Comparison of ENCODE assay signal across 8 mouse cellular contexts in genomic region chr7:115310400-115311225, GRCm38 (mm10).
DNase-seq lines count a peak whose midpoint lies in the region; ATAC-seq and TF ChIP-seq lines count a peak whose summit lies in the region.

No protein-coding gene starts in this region.

- no peaks in the 10 kb centered on the region for H3K4me1 ChIP-seq in kidney, embryonic 15.5 days
- H3K4me1 ChIP-seq in midbrain, postnatal 0 days (ENCODE audit: insufficient read depth, low read length), result no peaks in the 10 kb centered on the region; the same call in 1 of the 2 replicates

- no peak overlapping the region for H3K4me3 ChIP-seq in kidney, embryonic 15.5 days (replicated peaks)
- H3K4me3 ChIP-seq in midbrain, postnatal 0 days (ENCODE audit: low read depth, low read length), result no peak overlapping the region

- no peak overlapping the region for H3K9ac ChIP-seq in kidney, embryonic 15.5 days
- H3K9ac ChIP-seq in midbrain, postnatal 0 days (replicated peaks; ENCODE audit: low read length, poor library complexity, severe bottlenecking), result no peak overlapping the region

- intact Hi-C loops in heart, postnatal 14 days (cut with DNase I), result no loop called here

- H3K9me3 ChIP-seq in kidney, embryonic 15.5 days (replicated peaks), result no peaks in the 10 kb centered on the region
- no peaks in the 10 kb centered on the region for H3K9me3 ChIP-seq in midbrain, postnatal 0 days (ENCODE audit: low read length)

- H3K4me2 ChIP-seq in kidney, embryonic 15.5 days, result no peak overlapping the region
- no peak overlapping the region for H3K4me2 ChIP-seq in midbrain, postnatal 0 days (ENCODE audit: low read depth, low read length, poor library complexity, severe bottlenecking)

- no peak for TF ChIP-seq CTCF in midbrain, postnatal 0 days (IDR thresholded peaks at IDR 0.05)

- DNase-seq in kidney, adult 18-20 months, result peak; percentile 8
- DNase-seq in adrenal gland, postnatal 36 days, result peak; percentile 50 to 62
- peak; percentile 24 to 60 for DNase-seq in heart, postnatal 14 days
- peak; percentile 89 for DNase-seq in midbrain, postnatal 0 days (ENCODE audit: low spot score)
- no peak for DNase-seq in spleen, postnatal 4 days (ENCODE audit: low spot score in 2 of 2)
- no peak for DNase-seq in gastrocnemius, adult 8-10 months (ENCODE audit: low spot score in 2 of 2)

- H3K36me3 ChIP-seq in kidney, embryonic 15.5 days, result no peaks in the 10 kb centered on the region
- no peaks in the 10 kb centered on the region for H3K36me3 ChIP-seq in midbrain, postnatal 0 days (ENCODE audit: insufficient read depth, low read length)

- H3K27ac ChIP-seq in kidney, embryonic 15.5 days, result no peak overlapping the region
- H3K27ac ChIP-seq in midbrain, postnatal 0 days (ENCODE audit: low read depth, low read length), result no peak overlapping the region

- WGBS in kidney, embryonic 15.5 days, result 57% methylated on average over 5 of the region's 5 CpGs
- WGBS in midbrain, postnatal 0 days, result 52% methylated on average over 5 of the region's 5 CpGs

- no peaks in the 10 kb centered on the region for H3K27me3 ChIP-seq in kidney, embryonic 15.5 days
- no peaks in the 10 kb centered on the region for H3K27me3 ChIP-seq in midbrain, postnatal 0 days (ENCODE audit: insufficient read depth, low read length)

- no peak for ATAC-seq in kidney, embryonic 15.5 days (replicated peaks; ENCODE audit: low FRiP score)
- ATAC-seq in midbrain, postnatal 0 days (ENCODE audit: low FRiP score), result 0 out of 2 replicates have a peak, but pooled peaks have one; percentile 20
- ATAC-seq in megakaryocyte progenitor cell, adult 5-6 weeks (replicated peaks; ENCODE audit: poor library complexity), result no peak

Comparison
In these comparisons a context has a peak if more than half of its experiments do, and no peak if none do; other contexts are left out.
1. DNase-seq: peak in kidney, adult 18-20 months (single experiment), adrenal gland, postnatal 36 days (2 of 2), heart, postnatal 14 days (2 of 2) and midbrain, postnatal 0 days (single experiment); none in spleen, postnatal 4 days (0 of 2) and gastrocnemius, adult 8-10 months (0 of 2).